Mouse (Mus musculus): ENCODE measurements around the gene Zfp988. TPM values are rescaled to one million over a fixed set of nuclear protein-coding genes. Genes with fewer than 3 reads are reported as not detected.
"Not testable (repeated sequence)": the region's sequence is repeated elsewhere in the genome, so short reads cannot be mapped to it uniquely, and the experiment has no call there.

Zfp988 gene
- total and polyA plus RNA-seq, 3 experiments, result not detected

DNA sequence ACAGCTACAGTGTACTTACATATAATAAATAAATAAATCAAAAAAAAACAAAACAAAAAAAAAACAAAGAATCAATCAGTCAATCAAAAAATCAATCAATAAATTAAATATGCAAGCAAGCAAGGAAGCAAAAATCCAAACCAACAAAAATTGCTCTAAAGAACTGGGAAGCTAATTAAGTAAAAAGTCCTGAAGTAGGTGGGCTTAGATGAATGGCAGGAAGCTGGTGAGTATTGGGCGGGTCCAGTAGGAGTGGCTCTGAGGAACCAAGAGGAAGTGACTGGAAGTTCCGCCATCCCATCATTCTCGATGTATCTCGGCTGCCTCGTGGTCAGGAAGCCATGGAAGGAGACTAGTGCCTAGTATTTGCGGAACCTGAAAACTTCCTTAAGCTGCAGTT is 55.5 kb downstream of the Zfp988 start, which contains the start of gene Zfp978:
Gene Zfp978 (plus strand): TSS at position 301 of the 400 bp plus-strand sequence.
- H3K9me3 ChIP-seq (replicated peaks; ENCODE audit: low read length); H3K36me3 ChIP-seq (replicated peaks in 1 of 2; ENCODE audit: control insufficient read depth in 1 of 2, insufficient read depth in 1 of 2, low read length in 1 of 2); H3K79me2 ChIP-seq (replicated peaks; ENCODE audit: control insufficient read depth, extremely low read depth, insufficient read depth, poor library complexity, severe bottlenecking); H3K27ac ChIP-seq (ENCODE audit: insufficient read depth, low read depth); H3K4me2 ChIP-seq (ENCODE audit: insufficient read depth, low read depth, poor library complexity, severe bottlenecking); H3K9ac ChIP-seq (ENCODE audit: insufficient read depth, low read depth); H3K27me3 ChIP-seq (replicated peaks); DNase-seq (ENCODE audit: extremely low read depth); in situ Hi-C loops (cut with MboI; ENCODE audit: low pct_ligation_motif_present, low pct_unique_long_range_greater_than_20kb, low sequenced_read_pairs); H3K4me1 ChIP-seq (ENCODE audit: control insufficient read depth in 1 of 2, insufficient read depth in 2 of 2); H3K4me3 ChIP-seq (replicated peaks in 1 of 3; ENCODE audit: low read depth in 2 of 3, low read length in 2 of 3, poor library complexity in 1 of 3); dilution Hi-C loops (cut with MboI; ENCODE audit: extremely low pct_ligation_motif_present, extremely low pct_unique_long_range_greater_than_20kb, low sequenced_read_pairs): not testable (repeated sequence)

GRCm38 (mm10) chr4:147361872-147362271 is 56.4 kb downstream of the Zfp988 start:
- dilution Hi-C loops (cut with MboI; ENCODE audit: extremely low pct_ligation_motif_present, extremely low pct_unique_long_range_greater_than_20kb, low sequenced_read_pairs); DNase-seq (ENCODE audit: extremely low read depth); H3K27ac ChIP-seq (ENCODE audit: insufficient read depth, low read depth); H3K9me3 ChIP-seq (replicated peaks; ENCODE audit: low read length); H3K9ac ChIP-seq (ENCODE audit: insufficient read depth, low read depth); in situ Hi-C loops (cut with MboI; ENCODE audit: low pct_ligation_motif_present, low pct_unique_long_range_greater_than_20kb, low sequenced_read_pairs); H3K79me2 ChIP-seq (replicated peaks; ENCODE audit: control insufficient read depth, extremely low read depth, insufficient read depth, poor library complexity, severe bottlenecking); H3K4me3 ChIP-seq (replicated peaks in 1 of 3; ENCODE audit: low read depth in 2 of 3, low read length in 2 of 3, poor library complexity in 1 of 3); H3K4me1 ChIP-seq (ENCODE audit: control insufficient read depth in 1 of 2, insufficient read depth in 2 of 2); H3K4me2 ChIP-seq (ENCODE audit: insufficient read depth, low read depth, poor library complexity, severe bottlenecking); H3K36me3 ChIP-seq (replicated peaks in 1 of 2; ENCODE audit: control insufficient read depth in 1 of 2, insufficient read depth in 1 of 2, low read length in 1 of 2); H3K27me3 ChIP-seq (replicated peaks): not testable (repeated sequence)

- H3K27ac ChIP-seq (ENCODE audit: insufficient read depth, low read depth); DNase-seq (ENCODE audit: extremely low read depth); dilution Hi-C loops (cut with MboI; ENCODE audit: extremely low pct_ligation_motif_present, extremely low pct_unique_long_range_greater_than_20kb, low sequenced_read_pairs); H3K4me1 ChIP-seq (ENCODE audit: control insufficient read depth in 1 of 2, insufficient read depth in 2 of 2); H3K79me2 ChIP-seq (replicated peaks; ENCODE audit: control insufficient read depth, extremely low read depth, insufficient read depth, poor library complexity, severe bottlenecking); H3K9ac ChIP-seq (ENCODE audit: insufficient read depth, low read depth); H3K27me3 ChIP-seq (replicated peaks); H3K4me3 ChIP-seq (replicated peaks in 1 of 3; ENCODE audit: low read depth in 2 of 3, low read length in 2 of 3, poor library complexity in 1 of 3); H3K9me3 ChIP-seq (replicated peaks; ENCODE audit: low read length); in situ Hi-C loops (cut with MboI; ENCODE audit: low pct_ligation_motif_present, low pct_unique_long_range_greater_than_20kb, low sequenced_read_pairs); H3K4me2 ChIP-seq (ENCODE audit: insufficient read depth, low read depth, poor library complexity, severe bottlenecking); H3K36me3 ChIP-seq (replicated peaks in 1 of 2; ENCODE audit: control insufficient read depth in 1 of 2, insufficient read depth in 1 of 2, low read length in 1 of 2): not testable (repeated sequence)
Observed at GRCm38 (mm10) chr4:147369564-147369963, 64.1 kb downstream of the Zfp988 start.

- dilution Hi-C loops (cut with MboI; ENCODE audit: extremely low pct_ligation_motif_present, extremely low pct_unique_long_range_greater_than_20kb, low sequenced_read_pairs); H3K27ac ChIP-seq (ENCODE audit: insufficient read depth, low read depth); in situ Hi-C loops (cut with MboI; ENCODE audit: low pct_ligation_motif_present, low pct_unique_long_range_greater_than_20kb, low sequenced_read_pairs); H3K4me1 ChIP-seq (ENCODE audit: control insufficient read depth in 1 of 2, insufficient read depth in 2 of 2); H3K4me3 ChIP-seq (replicated peaks in 1 of 3; ENCODE audit: low read depth in 2 of 3, low read length in 2 of 3, poor library complexity in 1 of 3); H3K79me2 ChIP-seq (replicated peaks; ENCODE audit: control insufficient read depth, extremely low read depth, insufficient read depth, poor library complexity, severe bottlenecking); H3K4me2 ChIP-seq (ENCODE audit: insufficient read depth, low read depth, poor library complexity, severe bottlenecking); DNase-seq (ENCODE audit: extremely low read depth); H3K36me3 ChIP-seq (replicated peaks in 1 of 2; ENCODE audit: control insufficient read depth in 1 of 2, insufficient read depth in 1 of 2, low read length in 1 of 2); H3K9me3 ChIP-seq (replicated peaks; ENCODE audit: low read length); H3K27me3 ChIP-seq (replicated peaks); H3K9ac ChIP-seq (ENCODE audit: insufficient read depth, low read depth): not testable (repeated sequence)
Observed at GRCm38 (mm10) chr4:147383199-147383598, 77.7 kb downstream of the Zfp988 start.

Other genes starting within 250 kb of the Zfp988 start
- gene Zfp991, start 173.6 kb upstream of the Zfp988 start, total RNA-seq (2012; rRNA removed), result 1.4 and 2.0 TPM in 2 replicates
- 2.6 and 5.0 TPM in 2 replicates for gene Zfp991, start 173.6 kb upstream of the Zfp988 start, total RNA-seq (2014; rRNA removed)
- 3.8 and 3.9 TPM in 2 replicates for gene Zfp991, start 173.6 kb upstream of the Zfp988 start, polyA plus RNA-seq (2012; ENCODE audit: insufficient read length, low read depth)
- 0.38 and 0.72 TPM in 2 replicates for gene Zfp978, start 55.6 kb downstream of the Zfp988 start, total RNA-seq (2012; rRNA removed)
- not detected in 2 replicates for gene Zfp978, start 55.6 kb downstream of the Zfp988 start, total RNA-seq (2014; rRNA removed)
- not detected in 2 replicates for gene Zfp978, start 55.6 kb downstream of the Zfp988 start, polyA plus RNA-seq (2012; ENCODE audit: insufficient read length, low read depth)
- 0.13 TPM in 1 of 2 replicates, not detected in the other for gene Zfp982, start 186.7 kb downstream of the Zfp988 start, total RNA-seq (2012; rRNA removed)
- gene Zfp982, start 186.7 kb downstream of the Zfp988 start, total RNA-seq (2014; rRNA removed), result 0.32 and 0.36 TPM in 2 replicates
- 0.42 and 0.67 TPM in 2 replicates for gene Zfp982, start 186.7 kb downstream of the Zfp988 start, polyA plus RNA-seq (2012; ENCODE audit: insufficient read length, low read depth)
- gene Gm16503, start 234.5 kb downstream of the Zfp988 start, total RNA-seq (2012; rRNA removed), result not detected in 2 replicates
- gene Gm16503, start 234.5 kb downstream of the Zfp988 start, total RNA-seq (2014; rRNA removed), result not detected in 2 replicates
- gene Gm16503, start 234.5 kb downstream of the Zfp988 start, polyA plus RNA-seq (2012; ENCODE audit: insufficient read length, low read depth), result not detected in 2 replicates
- not detected in 2 replicates for gene Zfp985, start 247.6 kb downstream of the Zfp988 start, total RNA-seq (2012; rRNA removed)
- gene Zfp985, start 247.6 kb downstream of the Zfp988 start, total RNA-seq (2014; rRNA removed), result not detected in 2 replicates
- not detected in 2 replicates for gene Zfp985, start 247.6 kb downstream of the Zfp988 start, polyA plus RNA-seq (2012; ENCODE audit: insufficient read length, low read depth)